Mouse (Mus musculus): ENCODE measurements at regions not wholly inside any gene's neighbourhood (a gene's known extent, or its start where the extent isn't known, plus 50 kb on each side); places are given as distances from the start of the nearest gene placed in this dataset.

DNA sequence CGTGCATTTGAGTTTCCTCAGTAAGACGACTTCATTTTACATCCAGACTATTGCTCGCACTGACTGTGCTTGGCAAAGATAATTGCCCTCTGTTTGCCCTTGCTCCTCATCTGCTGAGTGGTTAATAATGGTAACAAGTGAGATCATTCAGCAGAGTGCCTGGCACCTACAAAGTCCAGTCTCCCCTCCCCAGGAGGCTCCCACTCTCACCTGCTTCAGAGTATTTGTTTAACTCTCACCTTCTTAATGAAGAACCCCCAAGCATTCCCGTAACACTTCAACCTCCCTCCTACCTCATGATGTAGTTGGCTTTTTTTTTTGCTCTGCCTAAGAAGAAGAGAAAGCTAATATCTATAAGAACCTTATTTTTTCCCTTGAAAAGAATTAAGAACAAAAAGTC lies 288.6 kb upstream of the Sel1l start:
- TF ChIP-seq POLR2A (IDR thresholded peaks at IDR 0.05; ENCODE audit: insufficient read length, low read depth) (no peak), E2F4 (IDR thresholded peaks at IDR 0.05; ENCODE audit: insufficient read depth) (no peak), CEBPB (IDR thresholded peaks at IDR 0.05; ENCODE audit: insufficient read depth, poor library complexity, severe bottlenecking) (no peak), POLR2AphosphoS2 (IDR thresholded peaks at IDR 0.05; ENCODE audit: insufficient read length, low read depth) (no peak), USF1 (IDR thresholded peaks at IDR 0.05; ENCODE audit: low read depth) (no peak), TCF12 (IDR thresholded peaks at IDR 0.05; ENCODE audit: insufficient read depth, poor library complexity, severe bottlenecking) (no peak), MYOG (IDR thresholded peaks at IDR 0.05; ENCODE audit: control insufficient read depth in 1 of 3, insufficient read depth in 1 of 3, insufficient read length in 2 of 3, low read depth in 2 of 3) (no peak), MYOD1 (IDR thresholded peaks at IDR 0.05; ENCODE audit: control insufficient read depth in 1 of 3, insufficient read length in 2 of 3, low read depth in 2 of 3) (no peak), MAX (IDR thresholded peaks at IDR 0.05; ENCODE audit: low read depth) (no peak), TCF3 (IDR thresholded peaks at IDR 0.05; ENCODE audit: insufficient read length, low read depth) (no peak)
